Mouse (Mus musculus) embryonic facial prominence, embryonic 13.5 days (tissue): ENCODE data around the gene Lmod2. TPM values are rescaled to one million over a fixed set of nuclear protein-coding genes. Genes with fewer than 3 reads are reported as not detected.

ENCODE experiments used
- ATAC-seq: fragments of 200-750 bp; cut with Nextera tagmentation; 2 replicates; pipeline ENCODE4 v1.8.0; 2017; ENCODE audit warnings: low read depth; ENCODE audit not compliant: insufficient number of reproducible peaks, insufficient read depth, low FRiP score, low TSS enrichment
- H3K27ac ChIP-seq: fragments of 300-500 bp; sonication (generic); 2 replicates; pipeline ENCODE4 v1.5.1; 2015; ENCODE audit warnings: moderate library complexity, mild to moderate bottlenecking, inconsistent platforms
- H3K27me3 ChIP-seq: fragments of 300-500 bp; sonication (generic); 2 replicates; pipeline ENCODE4 v1.6.1; 2015; ENCODE audit warnings: mild to moderate bottlenecking, inconsistent platforms
- H3K36me3 ChIP-seq: fragments of 300-500 bp; sonication (generic); 2 replicates; pipeline ENCODE4 v1.6.1; 2015; ENCODE audit warnings: mild to moderate bottlenecking, inconsistent platforms
- H3K4me1 ChIP-seq: fragments of 300-500 bp; sonication (generic); 2 replicates; pipeline ENCODE4 v1.6.1; 2015; ENCODE audit warnings: inconsistent platforms
- H3K4me2 ChIP-seq: fragments of 300-500 bp; sonication (generic); 2 replicates; pipeline ENCODE4 v1.6.1; 2015; ENCODE audit warnings: moderate library complexity, mild to moderate bottlenecking, inconsistent platforms
- H3K4me3 ChIP-seq: fragments of 300-500 bp; sonication (generic); 2 replicates; pipeline ENCODE4 v1.5.1; 2015; ENCODE audit warnings: mild to moderate bottlenecking, inconsistent platforms
- H3K9ac ChIP-seq: fragments of 300-500 bp; sonication (generic); 2 replicates; pipeline ENCODE4 v1.6.1; 2015; ENCODE audit warnings: mild to moderate bottlenecking, inconsistent platforms
- H3K9me3 ChIP-seq: fragments of 300-500 bp; sonication (generic); 2 replicates; pipeline ENCODE4 v1.6.1; 2016; ENCODE audit warnings: inconsistent platforms
- WGBS: fragments of 180-500 bp; shearing (Covaris S2); methylation state at CpG from one replicate; pipeline ENCODE4 v1.1.7; 2015; ENCODE audit warnings: mixed read lengths; 5-methylcytosine and 5-hydroxymethylcytosine counted together
- polyA plus RNA-seq: library from polyadenylated mRNA; unstranded; fragments of >200 nt; fragmentation: Nextera tagmentation; extraction: Ambion mirVana; gene quantifications from 2 replicates; pipeline ENCODE4 v1.2.1, GENCODE M21; 2015

The Lmod2 gene
- polyA plus RNA-seq: 0.10 and 0.30 TPM in 2 replicates

GRCm38 (mm10) chr6:24597500-24597899 lies at the start of gene Lmod2:
Gene Lmod2 (plus strand): TSS chr6:24597762.
- no peak within 1 kb of the TSS for H3K4me2 ChIP-seq
- H3K9me3 ChIP-seq: no peaks in the 10 kb centered on the region
- H3K36me3 ChIP-seq: no peaks in the 10 kb centered on the region
- no peaks in the 10 kb centered on the region for H3K4me1 ChIP-seq
- WGBS: 75% methylated on average over 10 of the region's 10 CpGs
- no peaks in the 10 kb centered on the region for H3K27me3 ChIP-seq
- H3K27ac ChIP-seq: no peak within 1 kb of the TSS
- no peak within 1 kb of the TSS for H3K4me3 ChIP-seq
- no peak within 1 kb of the TSS for H3K9ac ChIP-seq
- no peak for ATAC-seq

GRCm38 (mm10) chr6:24549801-24550200 lies 47.8 kb upstream of the Lmod2 start:
- Histone ChIP-seq H3K36me3 (no peaks in the 10 kb centered on the region), H3K4me2 (no peak overlapping the region), H3K27me3 (no peaks in the 10 kb centered on the region), H3K9ac (no peak overlapping the region), H3K4me1 (0 out of 2 replicates have a peak, but pooled peaks cover 2% of the 10 kb centered on the region), H3K27ac (no peak overlapping the region), H3K9me3 (no peaks in the 10 kb centered on the region), H3K4me3 (no peak overlapping the region)
- WGBS: 89% methylated on average over 2 of the region's 2 CpGs
- ATAC-seq: no peak

DNA sequence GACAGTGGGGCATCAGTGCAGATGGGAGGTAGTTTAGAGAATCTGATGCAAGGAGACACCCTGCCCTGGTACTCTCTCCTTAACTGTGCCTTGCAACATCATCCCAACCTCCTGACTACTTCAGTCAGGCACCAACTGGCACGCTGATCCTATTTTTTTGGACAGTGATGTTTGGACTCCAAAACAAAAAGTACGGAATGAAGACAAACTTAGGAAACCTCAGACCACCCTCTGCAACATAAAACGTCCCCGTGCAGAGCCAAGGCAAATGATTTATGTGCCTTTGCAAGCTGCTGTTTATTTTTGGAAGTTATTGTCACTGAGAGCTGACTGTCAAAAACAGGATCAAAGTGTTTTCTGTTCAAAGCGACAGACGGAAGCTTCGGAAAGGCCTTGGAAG lies 45.5 kb upstream of the Lmod2 start:
- no peak overlapping the region for H3K4me2 ChIP-seq
- 74% methylated on average over 7 of the region's 7 CpGs for WGBS
- H3K9me3 ChIP-seq: no peaks in the 10 kb centered on the region
- ATAC-seq: no peak
- no peaks in the 10 kb centered on the region for H3K36me3 ChIP-seq
- no peak overlapping the region for H3K4me3 ChIP-seq
- no peak overlapping the region for H3K9ac ChIP-seq
- no peaks in the 10 kb centered on the region for H3K27me3 ChIP-seq
- H3K27ac ChIP-seq: no peak overlapping the region
- peaks cover 8% of the 10 kb centered on the region; the same call in 1 of the 2 replicates for H3K4me1 ChIP-seq

DNA sequence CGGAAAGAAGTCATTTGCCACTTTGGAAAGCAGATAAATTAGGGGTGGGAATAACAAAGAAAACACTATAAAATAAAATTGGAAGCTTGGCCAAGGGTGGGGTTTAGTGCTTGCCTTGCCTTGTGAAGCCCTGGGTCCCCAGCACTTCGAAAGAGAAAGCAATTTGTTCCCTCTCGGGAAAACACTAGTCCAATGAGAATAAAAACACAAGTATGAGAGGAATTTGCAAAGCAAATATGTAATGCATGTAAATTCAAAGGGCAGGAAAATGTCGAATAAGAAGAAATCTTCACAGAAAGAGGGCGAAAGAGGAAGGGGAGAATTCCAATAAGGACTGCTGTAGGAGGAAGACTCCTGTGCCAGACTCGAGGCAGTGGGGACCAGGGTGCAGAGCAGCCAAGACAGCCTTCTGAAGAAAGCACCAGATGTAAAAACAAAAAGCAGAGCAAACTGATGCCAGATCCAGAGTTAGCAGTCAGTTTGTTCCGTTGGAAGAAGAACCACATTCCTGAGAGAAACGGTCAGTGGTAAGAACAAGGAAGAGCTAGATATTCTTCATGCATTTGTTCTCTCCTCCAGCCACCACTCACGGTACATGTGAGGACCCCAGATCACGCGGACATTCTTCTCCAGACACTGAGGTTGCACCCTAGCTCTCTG lies 43.0 kb upstream of the Lmod2 start:
- Histone ChIP-seq H3K9me3 (no peaks in the 10 kb centered on the region), H3K4me3 (no peak overlapping the region), H3K4me1 (peaks cover 8% of the 10 kb centered on the region; the same call in 1 of the 2 replicates), H3K27me3 (no peaks in the 10 kb centered on the region), H3K27ac (no peak overlapping the region), H3K36me3 (no peaks in the 10 kb centered on the region), H3K4me2 (no peak overlapping the region), H3K9ac (no peak overlapping the region)
- WGBS: 53% methylated on average over 11 of the region's 11 CpGs
- no peak for ATAC-seq

GRCm38 (mm10) chr6:24555488-24555887 lies 42.1 kb upstream of the Lmod2 start:
- 46% methylated on average over 2 of the region's 2 CpGs for WGBS
- H3K27ac ChIP-seq: no peak overlapping the region
- H3K4me3 ChIP-seq: no peak overlapping the region
- no peaks in the 10 kb centered on the region for H3K27me3 ChIP-seq
- H3K4me2 ChIP-seq: no peak overlapping the region
- H3K4me1 ChIP-seq: peaks cover 8% of the 10 kb centered on the region; the same call in 1 of the 2 replicates
- H3K9me3 ChIP-seq: no peaks in the 10 kb centered on the region
- H3K9ac ChIP-seq: no peak overlapping the region
- ATAC-seq: no peak
- H3K36me3 ChIP-seq: no peaks in the 10 kb centered on the region

DNA sequence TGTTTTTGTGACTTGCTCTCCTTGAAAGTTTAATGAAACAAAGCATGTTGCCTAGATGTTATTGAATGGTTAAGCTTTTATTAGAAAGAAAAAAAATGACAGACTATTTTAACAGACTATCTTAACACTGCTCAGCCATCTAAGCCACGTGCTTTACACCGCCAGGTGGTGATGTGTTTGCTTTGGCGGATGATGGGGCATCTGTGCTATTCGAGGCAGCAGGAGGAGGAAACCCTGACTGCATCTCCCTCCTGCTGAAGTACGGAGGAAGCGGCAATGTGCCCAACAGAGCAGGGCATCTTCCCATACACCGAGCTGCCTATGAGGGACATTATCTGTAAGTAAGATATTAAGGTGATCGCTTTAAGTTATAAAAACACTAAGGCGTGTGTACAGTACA lies 33.5 kb upstream of the Lmod2 start:
- H3K27me3 ChIP-seq: no peaks in the 10 kb centered on the region
- no peak for ATAC-seq
- no peaks in the 10 kb centered on the region for H3K36me3 ChIP-seq
- no peak overlapping the region for H3K4me2 ChIP-seq
- no peaks in the 10 kb centered on the region for H3K9me3 ChIP-seq
- no peak overlapping the region for H3K9ac ChIP-seq
- no peak overlapping the region for H3K4me3 ChIP-seq
- 77% methylated on average over 9 of the region's 9 CpGs for WGBS
- H3K27ac ChIP-seq: no peak overlapping the region
- no peaks in the 10 kb centered on the region for H3K4me1 ChIP-seq

- no peaks in the 10 kb centered on the region for H3K9me3 ChIP-seq
- no peak overlapping the region for H3K4me2 ChIP-seq
- no peak overlapping the region for H3K9ac ChIP-seq
- ATAC-seq: no peak
- no peaks in the 10 kb centered on the region for H3K27me3 ChIP-seq
- H3K4me3 ChIP-seq: no peak overlapping the region
- H3K4me1 ChIP-seq: no peaks in the 10 kb centered on the region
- H3K36me3 ChIP-seq: no peaks in the 10 kb centered on the region
- WGBS: 85% methylated on average over 1 of the region's 1 CpGs
- no peak overlapping the region for H3K27ac ChIP-seq
Observed at GRCm38 (mm10) chr6:24564886-24565285, 32.7 kb upstream of the Lmod2 start.

DNA sequence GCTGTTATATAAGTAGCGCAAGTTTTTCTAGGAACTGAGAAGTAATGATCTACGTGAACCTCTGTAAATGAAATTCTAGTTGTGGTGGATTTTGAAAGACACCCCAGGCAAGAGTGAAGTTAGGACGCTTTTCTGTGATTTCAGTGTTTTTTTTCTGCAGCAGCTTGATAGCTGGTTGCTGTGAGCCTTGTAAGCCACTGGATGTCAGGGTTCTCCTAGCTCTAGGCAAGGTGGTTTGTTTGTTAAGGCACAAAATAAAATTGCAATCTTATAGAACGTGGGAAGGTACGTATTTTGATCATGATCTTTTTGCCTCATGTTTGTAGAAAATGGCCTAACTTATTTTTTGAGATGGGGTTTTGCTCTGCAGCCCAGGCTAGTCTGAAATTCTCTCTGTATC lies 28.6 kb upstream of the Lmod2 start:
- H3K27me3 ChIP-seq: no peaks in the 10 kb centered on the region
- H3K27ac ChIP-seq: no peak overlapping the region
- H3K36me3 ChIP-seq: no peaks in the 10 kb centered on the region
- ATAC-seq: no peak
- H3K9ac ChIP-seq: no peak overlapping the region
- WGBS: 80% methylated on average over 5 of the region's 5 CpGs
- no peaks in the 10 kb centered on the region for H3K4me1 ChIP-seq
- H3K9me3 ChIP-seq: no peaks in the 10 kb centered on the region
- no peak overlapping the region for H3K4me2 ChIP-seq
- no peak overlapping the region for H3K4me3 ChIP-seq

- Histone ChIP-seq H3K9me3 (0 out of 2 replicates have a peak, but pooled peaks cover 2% of the 10 kb centered on the region), H3K4me3 (no peak overlapping the region), H3K36me3 (no peaks in the 10 kb centered on the region), H3K4me1 (no peaks in the 10 kb centered on the region), H3K9ac (no peak overlapping the region), H3K27ac (no peak overlapping the region), H3K4me2 (no peak overlapping the region), H3K27me3 (no peaks in the 10 kb centered on the region)
- ATAC-seq: no peak
- WGBS: 82% methylated on average over 1 of the region's 1 CpGs
Observed at GRCm38 (mm10) chr6:24569711-24570110, 27.9 kb upstream of the Lmod2 start.

DNA sequence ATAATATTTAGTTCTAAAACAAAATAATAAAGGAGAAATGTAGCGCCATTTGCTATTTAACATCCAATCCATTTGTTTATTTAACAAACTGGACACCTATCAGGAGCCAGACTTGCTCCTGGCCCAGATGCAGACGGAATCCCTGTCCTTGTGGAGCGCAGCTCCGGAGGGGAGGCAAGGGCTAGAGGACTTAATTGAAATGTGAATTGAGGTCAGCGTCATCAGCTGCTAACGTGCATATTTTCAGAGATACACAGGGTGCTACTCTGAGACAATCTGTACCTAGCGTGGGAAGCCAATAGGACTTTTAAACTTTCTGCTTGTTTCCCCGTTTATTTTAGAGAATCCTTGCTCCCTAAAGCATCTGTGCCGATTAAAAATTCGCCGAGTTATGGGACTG lies 27.3 kb upstream of the Lmod2 start:
- Histone ChIP-seq H3K9ac (no peak overlapping the region), H3K4me3 (no peak overlapping the region), H3K27ac (no peak overlapping the region), H3K4me2 (no peak overlapping the region), H3K4me1 (no peaks in the 10 kb centered on the region), H3K36me3 (no peaks in the 10 kb centered on the region), H3K27me3 (no peaks in the 10 kb centered on the region), H3K9me3 (0 out of 2 replicates have a peak, but pooled peaks cover 2% of the 10 kb centered on the region)
- ATAC-seq: no peak
- 76% methylated on average over 11 of the region's 11 CpGs for WGBS

- 67% methylated on average over 6 of the region's 6 CpGs for whole genome bisulfite sequencing
- Histone ChIP-seq H3K27me3 (no peaks in the 10 kb centered on the region), H3K36me3 (no peaks in the 10 kb centered on the region), H3K9ac (no peak overlapping the region), H3K4me1 (no peaks in the 10 kb centered on the region), H3K9me3 (0 out of 2 replicates have a peak, but pooled peaks cover 2% of the 10 kb centered on the region), H3K4me3 (no peak overlapping the region), H3K27ac (no peak overlapping the region; the same call in 1 of the 2 replicates), H3K4me2 (no peak overlapping the region)
- ATAC-seq: no peak
Observed at GRCm38 (mm10) chr6:24571126-24571525, 26.4 kb upstream of the Lmod2 start.

DNA sequence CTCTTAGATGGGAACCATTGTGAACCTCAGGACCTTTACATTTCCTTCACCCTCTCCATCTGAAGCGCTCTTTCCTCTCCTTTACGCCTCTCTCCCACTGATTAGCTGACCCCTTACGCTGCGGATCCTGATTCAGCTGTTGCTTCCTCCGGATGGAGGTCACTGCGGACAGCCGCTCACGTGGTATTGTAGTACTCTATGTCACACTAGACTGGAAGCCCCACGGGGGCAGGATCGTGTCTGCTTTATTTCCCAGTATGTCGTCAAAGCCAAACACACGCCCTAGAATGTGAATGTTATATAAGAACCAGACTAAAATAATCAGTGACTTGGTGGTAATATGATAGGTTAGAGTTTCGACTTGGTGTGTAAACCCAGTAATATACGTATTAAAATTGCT lies 25.1 kb upstream of the Lmod2 start:
- no peaks in the 10 kb centered on the region for H3K4me1 ChIP-seq
- WGBS: 79% methylated on average over 14 of the region's 14 CpGs
- no peaks in the 10 kb centered on the region for H3K27me3 ChIP-seq
- 0 out of 2 replicates have a peak, but pooled peaks cover 2% of the 10 kb centered on the region for H3K9me3 ChIP-seq
- no peak overlapping the region for H3K4me3 ChIP-seq
- H3K27ac ChIP-seq: no peak overlapping the region
- H3K36me3 ChIP-seq: no peaks in the 10 kb centered on the region
- no peak overlapping the region for H3K4me2 ChIP-seq
- no peak for ATAC-seq
- no peak overlapping the region for H3K9ac ChIP-seq
